Mouse (Mus musculus) intestine, postnatal 0 days (tissue): ENCODE data around the gene Ano10. TPM values are rescaled to one million over a fixed set of nuclear protein-coding genes. Genes with fewer than 3 reads are reported as not detected.

ENCODE experiments used
- ATAC-seq: fragments of 200-750 bp; cut with Nextera tagmentation; 2 replicates; pipeline ENCODE4 v1.8.0; 2017; ENCODE audit warnings: mild to moderate bottlenecking, moderate TSS enrichment, moderate library complexity
- H3K27ac ChIP-seq: fragments of 300-500 bp; sonication (generic); 2 replicates; pipeline ENCODE4 v1.5.1; 2014; ENCODE audit warnings: mild to moderate bottlenecking, low read depth, low read length, moderate library complexity
- H3K27me3 ChIP-seq: fragments of 300-500 bp; sonication (generic); replicated peaks from 2 replicates; pipeline ENCODE4 v1.6.1; 2014; ENCODE audit warnings: low read length, mixed read lengths; ENCODE audit not compliant: control insufficient read depth, insufficient read depth
- H3K36me3 ChIP-seq: fragments of 300-500 bp; sonication (generic); 2 replicates; pipeline ENCODE4 v1.6.1; 2014; ENCODE audit warnings: mild to moderate bottlenecking, moderate library complexity; ENCODE audit not compliant: control insufficient read depth, insufficient read depth
- H3K4me1 ChIP-seq: fragments of 300-500 bp; sonication (generic); replicated peaks from 2 replicates; pipeline ENCODE4 v1.6.1; 2014; ENCODE audit warnings: antibody characterized with exemption, low read length, mixed read lengths; ENCODE audit not compliant: control insufficient read depth, insufficient read depth
- H3K4me2 ChIP-seq: fragments of 300-500 bp; sonication (generic); replicated peaks from 2 replicates; pipeline ENCODE4 v1.6.1; 2014; ENCODE audit warnings: low read depth, mild to moderate bottlenecking, moderate library complexity
- H3K4me3 ChIP-seq: fragments of 300-500 bp; sonication (generic); 2 replicates; pipeline ENCODE4 v1.5.1; 2014; ENCODE audit warnings: low read depth, low read length
- H3K9ac ChIP-seq: fragments of 300-500 bp; sonication (generic); 2 replicates; pipeline ENCODE4 v1.6.1; 2014; ENCODE audit warnings: mild to moderate bottlenecking, low read depth, low read length
- H3K9me3 ChIP-seq: fragments of 300-500 bp; sonication (generic); 2 replicates; pipeline ENCODE4 v1.6.1; 2016; ENCODE audit warnings: mixed run types; ENCODE audit not compliant: control insufficient read depth
- CTCF ChIP-seq: sonication (generic); IDR thresholded peaks from 2 replicates; pipeline ENCODE4 v1.5.1; 2016; ENCODE audit warnings: low read depth, mild to moderate bottlenecking, control low read depth, antibody characterized with exemption, moderate library complexity
- WGBS: fragments of 180-500 bp; shearing (Covaris S2); extraction: QIAGEN DNeasy Blood & Tissue Kit; methylation state at CpG from one replicate; pipeline ENCODE4 v1.1.7; 2014; 5-methylcytosine and 5-hydroxymethylcytosine counted together
- polyA plus RNA-seq: library from polyadenylated mRNA; unstranded; fragments of >200 nt; fragmentation: Nextera tagmentation; extraction: Ambion mirVana; gene quantifications from 2 replicates; pipeline ENCODE4 v1.2.1, GENCODE M21; 2015

Gene Ano10
- polyA plus RNA-seq, 1 experiment from 2014 or later: 51.9 TPM

- Histone ChIP-seq H3K27ac (no peak overlapping the region), H3K4me3 (no peak overlapping the region), H3K27me3 (no peaks in the 10 kb centered on the region), H3K4me2 (no peak overlapping the region), H3K9me3 (no peaks in the 10 kb centered on the region), H3K36me3 (peaks cover 3% of the 10 kb centered on the region; the same call in 1 of the 2 replicates), H3K9ac (no peak overlapping the region), H3K4me1 (0 out of 2 replicates have a peak, but pooled peaks cover 4% of the 10 kb centered on the region)
- 81% methylated on average over 5 of the region's 5 CpGs for WGBS
- TF ChIP-seq CTCF: no peak
- no peak for ATAC-seq
Measured at GRCm38 (mm10) chr9:122193823-122194222, 100.4 kb downstream of the Ano10 start.

- no peak overlapping the region for H3K27ac ChIP-seq
- no peak overlapping the region for H3K4me3 ChIP-seq
- no peaks in the 10 kb centered on the region for H3K27me3 ChIP-seq
- 0 out of 2 replicates have a peak, but pooled peaks cover 4% of the 10 kb centered on the region for H3K4me1 ChIP-seq
- no peak overlapping the region for H3K9ac ChIP-seq
- no peak overlapping the region for H3K4me2 ChIP-seq
- H3K36me3 ChIP-seq: no peaks in the 10 kb centered on the region
- no peak for TF ChIP-seq CTCF
- WGBS: 62% methylated on average over 5 of the region's 5 CpGs
- ATAC-seq: no peak
- H3K9me3 ChIP-seq: no peaks in the 10 kb centered on the region
Measured at GRCm38 (mm10) chr9:122193361-122193760, 100.9 kb downstream of the Ano10 start.

GRCm38 (mm10) chr9:122188724-122189123 lies 105.5 kb downstream of the Ano10 start:
- H3K27me3 ChIP-seq: no peaks in the 10 kb centered on the region
- no peaks in the 10 kb centered on the region for H3K9me3 ChIP-seq
- no peaks in the 10 kb centered on the region for H3K4me1 ChIP-seq
- ATAC-seq: peak; percentile 92
- no peak overlapping the region for H3K4me2 ChIP-seq
- TF ChIP-seq CTCF: peak; percentile 71
- no peak overlapping the region for H3K9ac ChIP-seq
- no peak overlapping the region for H3K27ac ChIP-seq
- 21% methylated on average over 1 of the region's 1 CpGs for whole genome bisulfite sequencing
- no peaks in the 10 kb centered on the region for H3K36me3 ChIP-seq
- no peak overlapping the region for H3K4me3 ChIP-seq

GRCm38 (mm10) chr9:122187451-122187921 lies 106.7 kb downstream of the Ano10 start:
- no peak for ATAC-seq
- H3K9ac ChIP-seq: no peak overlapping the region
- H3K4me1 ChIP-seq: no peaks in the 10 kb centered on the region
- 81% methylated on average over 7 of the region's 7 CpGs for WGBS
- H3K4me3 ChIP-seq: no peak overlapping the region
- no peak overlapping the region for H3K4me2 ChIP-seq
- TF ChIP-seq CTCF: no peak
- H3K27ac ChIP-seq: no peak overlapping the region
- H3K9me3 ChIP-seq: no peaks in the 10 kb centered on the region
- H3K27me3 ChIP-seq: no peaks in the 10 kb centered on the region
- no peaks in the 10 kb centered on the region for H3K36me3 ChIP-seq

- ATAC-seq: no peak
- Histone ChIP-seq H3K9ac (no peak overlapping the region), H3K36me3 (no peaks in the 10 kb centered on the region), H3K4me1 (no peaks in the 10 kb centered on the region), H3K27ac (no peak overlapping the region), H3K9me3 (no peaks in the 10 kb centered on the region), H3K4me3 (no peak overlapping the region), H3K27me3 (no peaks in the 10 kb centered on the region), H3K4me2 (no peak overlapping the region)
- no peak for TF ChIP-seq CTCF
- WGBS: 63% methylated on average over 1 of the region's 1 CpGs
Measured at GRCm38 (mm10) chr9:122186643-122187226, 107.5 kb downstream of the Ano10 start.

GRCm38 (mm10) chr9:122185953-122186352 lies 108.3 kb downstream of the Ano10 start:
- peak overlapping the region; percentile 61; the same call in 1 of the 2 replicates for H3K27ac ChIP-seq
- no peak overlapping the region for H3K9ac ChIP-seq
- no peaks in the 10 kb centered on the region for H3K4me1 ChIP-seq
- no peak overlapping the region for H3K4me3 ChIP-seq
- H3K9me3 ChIP-seq: no peaks in the 10 kb centered on the region
- no peaks in the 10 kb centered on the region for H3K36me3 ChIP-seq
- 0 out of 2 replicates have a peak, but pooled peaks have one; percentile 13 for TF ChIP-seq CTCF
- no peak for ATAC-seq
- WGBS: 80% methylated on average over 6 of the region's 6 CpGs
- H3K27me3 ChIP-seq: no peaks in the 10 kb centered on the region
- no peak overlapping the region for H3K4me2 ChIP-seq
